Mouse (Mus musculus): ENCODE measurements at regions not wholly inside any gene's neighbourhood (a gene's known extent, or its start where the extent isn't known, plus 50 kb on each side); places are given as distances from the start of the nearest gene placed in this dataset.

- ATAC-seq (no peak), DNase-seq (ENCODE audit: low spot score) (no peak)
- Histone ChIP-seq H3K9ac (ENCODE audit: low read length) (no peak overlapping the region), H3K27me3 (replicated peaks; ENCODE audit: control insufficient read depth, insufficient read depth, low read length) (no peaks in the 10 kb centered on the region), H3K4me3 (ENCODE audit: low read depth, low read length) (no peak overlapping the region), H3K4me1 (ENCODE audit: control insufficient read depth, insufficient read depth, low read length) (no peaks in the 10 kb centered on the region), H3K9me3 (replicated peaks; ENCODE audit: control insufficient read depth, low read length) (no peaks in the 10 kb centered on the region), H3K36me3 (ENCODE audit: control insufficient read depth, insufficient read depth, low read length) (no peaks in the 10 kb centered on the region), H3K4me2 (ENCODE audit: low read length) (no peak overlapping the region), H3K27ac (ENCODE audit: low read depth, low read length) (no peak overlapping the region)
These were observed 178.8 kb upstream of the Ghitm start for GRCm38 (mm10) chr14:37313906-37314305.

DNA sequence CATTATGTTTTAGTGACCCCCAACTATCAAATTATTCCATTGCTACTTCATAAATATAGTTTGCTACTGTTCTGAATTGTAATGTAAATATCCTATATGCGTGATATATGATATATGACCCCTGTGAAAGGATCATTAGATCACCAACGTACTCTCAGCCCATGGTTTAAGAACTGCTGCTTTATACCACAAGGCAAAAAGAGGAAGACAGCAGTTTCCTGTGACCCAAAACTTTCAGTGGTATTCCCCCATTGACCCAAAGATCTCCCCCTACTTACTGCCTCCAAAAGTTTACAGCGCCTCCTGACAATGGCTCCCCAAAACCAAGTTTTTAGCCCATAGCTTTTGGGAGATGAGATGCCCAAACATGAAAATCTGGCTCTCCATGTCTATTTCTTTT, 177.8 kb upstream of the Ghitm start:
- WGBS = 92% methylated on average over 3 of the region's 3 CpGs
- no peak overlapping the region for H3K9ac ChIP-seq (ENCODE audit: low read length)
- H3K36me3 ChIP-seq (ENCODE audit: control insufficient read depth, insufficient read depth, low read length) = no peaks in the 10 kb centered on the region
- H3K4me1 ChIP-seq (ENCODE audit: control insufficient read depth, insufficient read depth, low read length) = no peaks in the 10 kb centered on the region
- H3K4me2 ChIP-seq (ENCODE audit: low read length) = no peak overlapping the region
- H3K27me3 ChIP-seq (replicated peaks; ENCODE audit: control insufficient read depth, insufficient read depth, low read length) = no peaks in the 10 kb centered on the region
- ATAC-seq (no peak), DNase-seq (ENCODE audit: low spot score) (no peak)
- H3K4me3 ChIP-seq (ENCODE audit: low read depth, low read length) = no peak overlapping the region
- H3K27ac ChIP-seq (ENCODE audit: low read depth, low read length) = no peak overlapping the region
- H3K9me3 ChIP-seq (replicated peaks; ENCODE audit: control insufficient read depth, low read length) = no peaks in the 10 kb centered on the region

DNA sequence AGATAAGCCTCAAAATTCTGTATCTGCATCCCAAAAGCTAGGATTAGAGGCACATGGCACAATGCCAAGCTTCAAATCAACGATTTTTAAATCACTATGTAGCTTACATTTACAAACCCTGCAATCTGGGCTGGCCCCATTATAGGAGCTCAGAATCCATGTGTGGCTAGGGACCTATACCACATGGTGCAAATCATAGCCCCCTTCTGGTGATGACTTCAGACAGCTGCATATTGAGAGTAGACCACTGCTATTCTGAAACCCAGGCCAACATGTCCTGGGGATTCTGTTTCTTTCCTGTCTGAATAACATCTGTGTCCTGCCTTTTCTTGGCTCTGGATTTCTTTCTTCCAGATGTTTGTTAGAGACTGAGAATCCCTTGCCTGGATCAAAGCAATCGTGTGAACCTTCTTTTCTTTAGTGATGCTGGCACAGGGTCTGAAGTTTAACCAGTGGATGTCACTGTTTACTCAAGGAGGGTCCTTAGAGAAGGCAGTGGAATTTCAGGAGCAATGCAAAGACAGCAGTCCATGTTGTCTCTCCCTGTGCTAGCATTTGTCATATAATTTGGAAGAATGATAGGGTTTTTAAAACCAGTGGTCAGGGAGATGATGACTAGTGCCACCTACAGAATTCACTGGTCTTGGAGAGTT, 171.7 kb upstream of the Ghitm start:
- DNase-seq (ENCODE audit: low spot score) = peak; percentile 10

DNA sequence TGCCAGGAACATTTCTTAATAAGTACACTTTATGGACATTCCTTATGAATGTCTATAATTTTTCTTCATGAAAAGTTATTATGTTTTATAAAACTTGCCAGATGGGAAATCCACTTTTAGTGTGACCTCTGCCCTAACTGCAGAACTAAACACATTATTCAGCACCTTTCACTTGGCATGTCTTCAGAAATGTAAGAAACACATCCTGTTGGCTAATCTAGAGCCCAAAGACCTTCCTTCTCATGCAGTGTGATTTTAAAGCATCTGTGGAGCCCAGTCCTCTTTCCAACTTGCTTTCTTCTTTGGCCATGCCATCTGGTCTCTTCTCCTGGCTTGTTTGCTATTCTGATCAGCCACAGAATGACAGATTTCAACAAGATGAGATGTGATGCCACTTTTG, 163.6 kb upstream of the Ghitm start:
- Histone ChIP-seq H3K27ac (ENCODE audit: low read depth, low read length) (no peak overlapping the region), H3K4me2 (ENCODE audit: low read length) (no peak overlapping the region), H3K9me3 (replicated peaks; ENCODE audit: control insufficient read depth, low read length) (no peaks in the 10 kb centered on the region), H3K9ac (ENCODE audit: low read length) (no peak overlapping the region), H3K27me3 (replicated peaks; ENCODE audit: control insufficient read depth, insufficient read depth, low read length) (no peaks in the 10 kb centered on the region), H3K4me1 (ENCODE audit: control insufficient read depth, insufficient read depth, low read length) (no peaks in the 10 kb centered on the region), H3K36me3 (ENCODE audit: control insufficient read depth, insufficient read depth, low read length) (no peaks in the 10 kb centered on the region), H3K4me3 (ENCODE audit: low read depth, low read length) (no peak overlapping the region)
- DNase-seq (ENCODE audit: low spot score) (no peak), ATAC-seq (no peak)

More for the DNA sequence above, 171.7 kb upstream of the Ghitm start:
- H3K9ac ChIP-seq (ENCODE audit: low read length) = no peak overlapping the region
- no peaks in the 10 kb centered on the region for H3K9me3 ChIP-seq (replicated peaks; ENCODE audit: control insufficient read depth, low read length)
- 59% methylated on average over 2 of the region's 2 CpGs for WGBS
- H3K27ac ChIP-seq (ENCODE audit: low read depth, low read length) = no peak overlapping the region
- H3K27me3 ChIP-seq (replicated peaks; ENCODE audit: control insufficient read depth, insufficient read depth, low read length) = no peaks in the 10 kb centered on the region
- H3K4me3 ChIP-seq (ENCODE audit: low read depth, low read length) = no peak overlapping the region
- H3K4me2 ChIP-seq (ENCODE audit: low read length) = no peak overlapping the region
- H3K36me3 ChIP-seq (ENCODE audit: control insufficient read depth, insufficient read depth, low read length) = no peaks in the 10 kb centered on the region
- no peak for ATAC-seq
- H3K4me1 ChIP-seq (ENCODE audit: control insufficient read depth, insufficient read depth, low read length) = no peaks in the 10 kb centered on the region

- WGBS = 72% methylated on average over 1 of the region's 1 CpGs
These were observed 161.5 kb upstream of the Ghitm start for GRCm38 (mm10) chr14:37296531-37296930.

DNA sequence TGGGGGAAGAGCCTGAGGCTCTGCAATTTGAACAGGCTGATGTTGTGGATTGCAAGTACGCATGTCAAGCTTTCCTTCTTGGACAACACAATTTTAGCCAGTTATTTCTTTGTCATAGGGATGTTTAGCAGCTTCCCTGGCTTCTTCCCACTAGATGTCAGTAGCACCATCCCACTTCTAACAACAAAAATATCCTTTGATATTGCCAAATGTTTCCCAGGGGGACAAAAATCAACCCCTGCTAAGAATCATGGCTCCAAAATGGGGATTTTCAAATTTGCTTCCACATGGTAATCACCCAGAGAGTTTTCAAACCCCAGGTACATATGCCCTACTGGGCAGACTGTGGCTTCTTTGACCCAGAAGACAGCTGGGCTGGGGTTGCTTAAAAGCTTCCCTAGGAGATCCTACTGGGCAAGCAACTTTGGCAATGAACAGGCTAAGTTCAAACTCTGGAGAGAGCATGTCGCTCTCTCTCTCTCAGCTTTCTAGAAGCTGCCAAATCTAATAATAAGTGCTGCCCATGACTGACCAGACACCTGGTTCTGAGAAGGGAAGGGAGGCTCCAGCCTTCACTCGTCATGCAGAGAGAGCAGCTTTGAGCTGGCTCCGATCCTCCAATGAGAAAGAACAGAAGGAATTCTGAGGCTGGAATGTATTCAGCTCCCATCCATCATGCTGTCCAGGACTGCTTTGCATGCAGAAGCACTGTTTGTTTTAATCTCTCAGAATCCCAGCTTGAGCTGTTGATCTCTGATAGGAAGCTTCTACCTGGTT, 157.2 kb upstream of the Ghitm start:
- Histone ChIP-seq H3K27me3 (replicated peaks; ENCODE audit: control insufficient read depth, insufficient read depth, low read length) (no peaks in the 10 kb centered on the region), H3K27ac (ENCODE audit: low read depth, low read length) (no peak overlapping the region), H3K4me1 (ENCODE audit: control insufficient read depth, insufficient read depth, low read length) (no peaks in the 10 kb centered on the region), H3K9ac (ENCODE audit: low read length) (no peak overlapping the region), H3K4me3 (ENCODE audit: low read depth, low read length) (no peak overlapping the region), H3K36me3 (ENCODE audit: control insufficient read depth, insufficient read depth, low read length) (no peaks in the 10 kb centered on the region), H3K9me3 (replicated peaks; ENCODE audit: control insufficient read depth, low read length) (no peaks in the 10 kb centered on the region), H3K4me2 (ENCODE audit: low read length) (no peak overlapping the region)
- WGBS = 71% methylated on average over 4 of the region's 4 CpGs
- ATAC-seq = no peak
- DNase-seq (ENCODE audit: low spot score) = no peak

More at GRCm38 (mm10) chr14:37296531-37296930, 161.5 kb upstream of the Ghitm start:
- H3K36me3 ChIP-seq (ENCODE audit: control insufficient read depth, insufficient read depth, low read length) = no peaks in the 10 kb centered on the region
- no peaks in the 10 kb centered on the region for H3K27me3 ChIP-seq (replicated peaks; ENCODE audit: control insufficient read depth, insufficient read depth, low read length)
- H3K9ac ChIP-seq (ENCODE audit: low read length) = no peak overlapping the region
- no peak overlapping the region for H3K27ac ChIP-seq (ENCODE audit: low read depth, low read length)
- no peak overlapping the region for H3K4me2 ChIP-seq (ENCODE audit: low read length)
- no peaks in the 10 kb centered on the region for H3K9me3 ChIP-seq (replicated peaks; ENCODE audit: control insufficient read depth, low read length)
- no peak overlapping the region for H3K4me3 ChIP-seq (ENCODE audit: low read depth, low read length)
- DNase-seq (ENCODE audit: low spot score) (no peak), ATAC-seq (no peak)
- H3K4me1 ChIP-seq (ENCODE audit: control insufficient read depth, insufficient read depth, low read length) = no peaks in the 10 kb centered on the region

DNA sequence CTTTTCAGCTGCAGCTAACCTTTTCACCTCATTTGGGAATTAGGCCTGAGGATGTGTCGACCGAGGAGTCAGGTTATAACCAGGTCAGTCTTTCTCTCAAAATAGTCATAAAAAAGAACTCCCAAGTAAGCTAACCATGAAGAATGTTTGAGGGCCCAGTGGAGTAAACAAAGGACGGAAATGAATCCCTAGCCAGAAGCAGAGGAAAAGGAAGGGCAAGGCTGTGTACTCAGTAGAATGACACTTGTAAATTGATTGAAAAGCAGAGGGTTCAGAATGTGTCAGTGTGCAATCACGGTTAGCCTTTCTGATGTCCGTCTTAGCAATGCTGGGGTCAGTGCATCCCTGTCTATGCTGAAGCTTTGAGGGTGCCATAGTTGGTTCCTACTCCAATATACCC, 149.3 kb upstream of the Ghitm start:
- DNase-seq (ENCODE audit: low spot score) (no peak), ATAC-seq (no peak)
- no peaks in the 10 kb centered on the region for H3K27me3 ChIP-seq (replicated peaks; ENCODE audit: control insufficient read depth, insufficient read depth, low read length)
- no peak overlapping the region for H3K27ac ChIP-seq (ENCODE audit: low read depth, low read length)
- H3K4me3 ChIP-seq (ENCODE audit: low read depth, low read length) = no peak overlapping the region
- no peak overlapping the region for H3K4me2 ChIP-seq (ENCODE audit: low read length)
- no peaks in the 10 kb centered on the region for H3K36me3 ChIP-seq (ENCODE audit: control insufficient read depth, insufficient read depth, low read length)
- H3K9me3 ChIP-seq (replicated peaks; ENCODE audit: control insufficient read depth, low read length) = no peaks in the 10 kb centered on the region
- H3K9ac ChIP-seq (ENCODE audit: low read length) = no peak overlapping the region
- 68% methylated on average over 5 of the region's 5 CpGs for WGBS
- no peaks in the 10 kb centered on the region for H3K4me1 ChIP-seq (ENCODE audit: control insufficient read depth, insufficient read depth, low read length)

DNA sequence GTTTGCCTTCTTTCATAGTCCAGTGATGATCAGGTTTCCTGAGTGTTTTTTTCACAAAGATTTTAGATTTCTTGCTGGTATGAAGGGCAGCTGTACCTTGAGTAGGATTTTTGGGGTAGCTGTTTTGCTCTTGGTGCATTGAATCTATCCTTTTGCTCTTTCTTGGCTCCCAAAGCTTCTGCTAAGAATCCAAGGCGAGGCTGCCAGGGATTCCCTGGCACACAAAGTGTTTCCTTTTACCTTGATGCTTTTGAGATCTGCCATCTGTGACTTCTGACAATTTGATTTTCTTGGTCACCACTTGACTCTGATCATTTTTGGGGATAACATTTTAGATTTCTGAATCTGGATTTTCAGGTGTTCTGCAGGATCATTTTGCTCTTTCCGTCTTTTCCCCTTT, 144.3 kb upstream of the Ghitm start:
- Histone ChIP-seq H3K36me3 (ENCODE audit: control insufficient read depth, insufficient read depth, low read length) (no peaks in the 10 kb centered on the region), H3K27me3 (replicated peaks; ENCODE audit: control insufficient read depth, insufficient read depth, low read length) (no peaks in the 10 kb centered on the region), H3K4me3 (ENCODE audit: low read depth, low read length) (no peak overlapping the region), H3K9me3 (replicated peaks; ENCODE audit: control insufficient read depth, low read length) (no peaks in the 10 kb centered on the region), H3K9ac (ENCODE audit: low read length) (no peak overlapping the region), H3K4me1 (ENCODE audit: control insufficient read depth, insufficient read depth, low read length) (no peaks in the 10 kb centered on the region), H3K27ac (ENCODE audit: low read depth, low read length) (no peak overlapping the region), H3K4me2 (ENCODE audit: low read length) (no peak overlapping the region)
- DNase-seq (ENCODE audit: low spot score) = no peak
- WGBS = 81% methylated on average over 2 of the region's 2 CpGs
- no peak for ATAC-seq
